Mouse (Mus musculus) lung, adult 2 months (tissue): ENCODE data around the gene Hist1h2ad.

Source experiments
- CTCF ChIP-seq: fragments of 200-500 bp; IDR thresholded peaks from 2 replicates; pipeline ENCODE4 v1.5.1; 2011; ENCODE audit warnings: mild to moderate bottlenecking, low read length, control low read depth; ENCODE audit not compliant: insufficient read depth
- POLR2A ChIP-seq: fragments of 200-500 bp; IDR thresholded peaks from 2 replicates; pipeline ENCODE4 v1.6.1; 2011; ENCODE audit warnings: low read depth, mild to moderate bottlenecking, control low read depth, low read length, borderline replicate concordance; ENCODE audit errors: extremely low read depth

DNA sequence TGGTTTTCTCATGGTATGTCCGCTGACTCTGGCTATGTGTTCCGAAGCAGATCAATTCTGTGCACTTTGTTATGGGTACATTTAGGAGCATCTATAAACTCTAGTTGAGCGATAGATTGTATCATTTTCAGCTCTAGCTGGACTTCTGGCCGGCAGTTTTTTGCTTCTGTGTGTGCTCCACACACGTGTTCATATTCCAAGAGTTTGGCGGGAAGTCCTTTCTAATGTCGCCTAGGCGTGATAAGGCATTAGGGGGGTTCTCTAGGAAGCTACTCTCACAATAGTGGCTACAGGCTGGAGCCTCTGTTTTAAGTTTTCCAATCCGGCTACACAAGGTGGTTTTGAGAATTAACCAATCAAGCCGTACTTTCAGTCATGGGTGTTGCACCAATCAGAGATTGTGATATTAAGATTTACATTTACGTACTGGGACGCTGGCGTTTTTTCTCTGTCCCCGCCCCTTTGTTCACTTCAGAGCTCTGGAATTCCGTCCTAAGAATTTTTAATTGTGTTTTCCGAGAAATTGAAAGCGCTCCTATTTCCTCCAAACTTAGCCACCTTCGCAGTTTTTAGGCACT, 18.3 kb upstream of the Hist1h2ad start:
- TF ChIP-seq POLR2A: peak; percentile 30; the same call in 1 of the 2 replicates
- no peak for TF ChIP-seq CTCF
